Mouse (Mus musculus) embryonic facial prominence, embryonic 14.5 days (tissue): ENCODE results near the gene B4gat1. TPM values are rescaled to one million over a fixed set of nuclear protein-coding genes. Genes with fewer than 3 reads are reported as not detected.

Experiments used
- polyA plus RNA-seq: library from polyadenylated mRNA; unstranded; fragments of >200 nt; fragmentation: Nextera tagmentation; extraction: Ambion mirVana; gene quantifications from 2 replicates; pipeline ENCODE4 v1.2.1, GENCODE M21; 2014

The B4gat1 gene
- polyA plus RNA-seq, 1 experiment from 2014 or later = 42.9 TPM

Other genes starting within 250 kb of the B4gat1 start
- gene Rbm4, start 244.9 kb upstream of the B4gat1 start, polyA plus RNA-seq = 68.6 and 72.0 TPM in 2 replicates
- gene Gm21992, start 227.2 kb upstream of the B4gat1 start, polyA plus RNA-seq = 14.9 and 17.1 TPM in 2 replicates
- gene Rbm14, start 227.2 kb upstream of the B4gat1 start, polyA plus RNA-seq = 61.5 and 65.3 TPM in 2 replicates
- gene Ccs, start 199.5 kb upstream of the B4gat1 start, polyA plus RNA-seq = 48.3 and 54.1 TPM in 2 replicates
- gene Ccdc87, start 199.5 kb upstream of the B4gat1 start, polyA plus RNA-seq = 0.54 and 0.64 TPM in 2 replicates
- gene Ctsf, start 183.7 kb upstream of the B4gat1 start, polyA plus RNA-seq = 44.1 and 50.4 TPM in 2 replicates
- gene Actn3, start 160.9 kb upstream of the B4gat1 start, polyA plus RNA-seq = 21.4 TPM in 2 replicates
- gene Zdhhc24, start 160.2 kb upstream of the B4gat1 start, polyA plus RNA-seq = 8.6 and 11.6 TPM in 2 replicates
- 4.2 and 5.6 TPM in 2 replicates for gene Bbs1, start 132.2 kb upstream of the B4gat1 start, polyA plus RNA-seq
- 78.8 and 95.0 TPM in 2 replicates for gene Dpp3, start 110.5 kb upstream of the B4gat1 start, polyA plus RNA-seq
- 2.0 and 2.3 TPM in 2 replicates for gene Peli3, start 95.7 kb upstream of the B4gat1 start, polyA plus RNA-seq
- gene Mrpl11, start 76.7 kb upstream of the B4gat1 start, polyA plus RNA-seq = 104 and 109 TPM in 2 replicates
- 0.07 TPM in 1 of 2 replicates, not detected in the other for gene Npas4, start 48.5 kb upstream of the B4gat1 start, polyA plus RNA-seq
- gene Slc29a2, start 15.0 kb upstream of the B4gat1 start, polyA plus RNA-seq = 4.0 and 4.1 TPM in 2 replicates
- 0.51 and 1.7 TPM in 2 replicates for gene AC124502.3, start 65 bp downstream of the B4gat1 start, polyA plus RNA-seq
- 35.0 and 38.7 TPM in 2 replicates for gene Brms1, start 2.5 kb downstream of the B4gat1 start, polyA plus RNA-seq
- gene Rin1, start 11.7 kb downstream of the B4gat1 start, polyA plus RNA-seq = 2.3 and 3.0 TPM in 2 replicates
- gene Cd248, start 29.3 kb downstream of the B4gat1 start, polyA plus RNA-seq = 138 and 146 TPM in 2 replicates
- gene Tmem151a, start 46.7 kb downstream of the B4gat1 start, polyA plus RNA-seq = 2.6 and 3.0 TPM in 2 replicates
- gene Yif1a, start 49.7 kb downstream of the B4gat1 start, polyA plus RNA-seq = 137 and 140 TPM in 2 replicates
- gene Cnih2, start 59.7 kb downstream of the B4gat1 start, polyA plus RNA-seq = 36.0 and 45.8 TPM in 2 replicates
- gene Rab1b, start 68.2 kb downstream of the B4gat1 start, polyA plus RNA-seq = 225 and 254 TPM in 2 replicates
- gene Klc2, start 79.7 kb downstream of the B4gat1 start, polyA plus RNA-seq = 13.1 and 15.3 TPM in 2 replicates
- gene Pacs1, start 234.3 kb downstream of the B4gat1 start, polyA plus RNA-seq = 28.1 and 30.9 TPM in 2 replicates